Mouse (Mus musculus) bone marrow, adult 2 months (tissue): ENCODE measurements around the gene Tmem147.

Experiments
- CTCF ChIP-seq: fragments of 200-500 bp; IDR thresholded peaks from 2 replicates; pipeline ENCODE4 v1.5.1; 2011; ENCODE audit warnings: low read length, control low read depth; ENCODE audit not compliant: control insufficient read depth, insufficient read depth
- POLR2A ChIP-seq: fragments of 200-500 bp; IDR thresholded peaks from 2 replicates; pipeline ENCODE4 v1.6.1; 2011; ENCODE audit warnings: low read depth, mild to moderate bottlenecking, control low read depth, low read length, borderline replicate concordance; ENCODE audit not compliant: control insufficient read depth

GRCm38 (mm10) chr7:30711942-30712341 is 17.4 kb downstream of the Tmem147 start, which contains the start of gene Atp4a:
- TF ChIP-seq CTCF, result no peak
- TF ChIP-seq POLR2A, result no peak
